ENCODE assay signal across 13 mouse cellular contexts in the genomic region with DNA sequence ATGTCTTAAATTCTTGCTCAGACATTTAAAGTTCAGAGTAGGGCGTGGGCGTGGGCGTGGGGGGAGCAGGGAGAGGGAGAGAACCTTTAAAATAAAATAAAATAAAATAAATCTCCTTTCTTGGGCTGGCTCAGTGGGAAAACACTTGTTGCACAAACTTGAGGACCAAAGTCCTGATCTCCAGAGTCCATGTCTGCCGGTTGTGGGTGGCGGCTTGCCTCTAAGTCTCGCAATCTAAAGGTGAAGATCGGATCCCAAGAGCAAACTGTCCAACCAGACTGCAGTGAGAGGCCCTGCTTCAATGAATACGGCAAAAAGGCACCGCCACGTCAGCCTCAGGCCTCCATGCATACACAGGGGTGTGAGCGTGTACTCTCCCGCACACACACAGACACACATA. TPM values are rescaled to one million over a fixed set of nuclear protein-coding genes. Genes with fewer than 3 reads are reported as not detected.
DNase-seq lines count a peak whose midpoint lies in the region; ATAC-seq and TF ChIP-seq lines count a peak whose summit lies in the region.
"Had no signal": no experiment of that assay in that cellular context is flagged by ENCODE, and none has a peak within 500 bp of the region (broad histone marks: within the 10 kb centered on the region; RNA-seq: fewer than 3 reads in every experiment).

No protein-coding gene starts in this region.

- peak overlapping the region; percentile 1; the same call in 1 of the 2 replicates for H3K27ac ChIP-seq in heart, embryonic 15.5 days
- peak overlapping the region; percentile 67 for H3K27ac ChIP-seq in lung, embryonic 16.5 days (ENCODE audit: low read length)
- 0 out of 2 replicates have a peak overlapping the region, but pooled peaks have one; percentile 6 for H3K27ac ChIP-seq in stomach, embryonic 15.5 days
- H3K27ac ChIP-seq: midbrain, embryonic 12.5 days had no signal

- no peak overlapping the region for H3K4me3 ChIP-seq in heart, embryonic 15.5 days
- no peak overlapping the region for H3K4me3 ChIP-seq in lung, embryonic 16.5 days (ENCODE audit: low read length)
- H3K4me3 ChIP-seq in lung, adult 2 months (replicated peaks; ENCODE audit: extremely low read depth, low read depth, low read length) = no peak overlapping the region
- no peak overlapping the region for H3K4me3 ChIP-seq in stomach, embryonic 15.5 days (replicated peaks)
- H3K4me3 ChIP-seq: erythroblast, embryonic 14.5 days; midbrain, embryonic 12.5 days had no signal

- H3K27me3 ChIP-seq in heart, embryonic 15.5 days = no peaks in the 10 kb centered on the region
- no peaks in the 10 kb centered on the region for H3K27me3 ChIP-seq in lung, embryonic 16.5 days (ENCODE audit: control insufficient read depth, insufficient read depth, low read depth, low read length)
- no peaks in the 10 kb centered on the region for H3K27me3 ChIP-seq in stomach, embryonic 15.5 days (replicated peaks)
- H3K27me3 ChIP-seq: midbrain, embryonic 12.5 days had no signal

- H3K4me1 ChIP-seq in heart, embryonic 15.5 days (replicated peaks) = peaks cover 57% of the 10 kb centered on the region
- H3K4me1 ChIP-seq in lung, embryonic 16.5 days (replicated peaks; ENCODE audit: control insufficient read depth, insufficient read depth, low read length) = peaks cover 23% of the 10 kb centered on the region
- H3K4me1 ChIP-seq in lung, adult 2 months (ENCODE audit: control insufficient read depth, insufficient read depth, low read length) = peaks cover 27% of the 10 kb centered on the region
- peaks cover 9% of the 10 kb centered on the region; the same call in 1 of the 2 replicates for H3K4me1 ChIP-seq in stomach, embryonic 15.5 days

- ATAC-seq in heart, embryonic 15.5 days (replicated peaks; ENCODE audit: insufficient number of reproducible peaks, insufficient read depth, low FRiP score, low read depth) = no peak
- ATAC-seq in lung, embryonic 16.5 days (ENCODE audit: low read depth) = no peak
- ATAC-seq in stomach, embryonic 15.5 days (ENCODE audit: insufficient read depth, low FRiP score, low read depth) = no peak

- no peak for TF ChIP-seq POLR2A in lung, adult 2 months (IDR thresholded peaks at IDR 0.05; ENCODE audit: borderline replicate concordance, extremely low read depth, low read depth, low read length)

- H3K4me2 ChIP-seq in heart, embryonic 15.5 days = no peak overlapping the region
- H3K4me2 ChIP-seq in lung, embryonic 16.5 days (ENCODE audit: low read depth, low read length) = no peak overlapping the region
- no peak overlapping the region for H3K4me2 ChIP-seq in stomach, embryonic 15.5 days
- H3K4me2 ChIP-seq: midbrain, embryonic 12.5 days had no signal

- DNase-seq in heart, adult 18-20 months = no peak
- DNase-seq in lung, adult 2 months = no peak
- DNase-seq in kidney, postnatal 10 days = peak; percentile 42
- no peak for DNase-seq in embryo, embryonic 9.5 days (ENCODE audit: extremely low spot score)
- DNase-seq in cerebellum, postnatal 4 days (ENCODE audit: low spot score in 2 of 2) = no peak
- DNase-seq: heart, postnatal 36 days; layer of hippocampus, postnatal 36 days; thymus, adult 2 months had no signal

- H3K36me3 ChIP-seq in heart, embryonic 15.5 days = no peaks in the 10 kb centered on the region
- peaks cover 7% of the 10 kb centered on the region for H3K36me3 ChIP-seq in lung, embryonic 16.5 days (ENCODE audit: control insufficient read depth, insufficient read depth, low read length)
- H3K36me3 ChIP-seq in stomach, embryonic 15.5 days = no peaks in the 10 kb centered on the region
- H3K36me3 ChIP-seq: midbrain, embryonic 12.5 days had no signal

- H3K9ac ChIP-seq in heart, embryonic 15.5 days = no peak overlapping the region
- H3K9ac ChIP-seq in lung, embryonic 16.5 days (ENCODE audit: low read length) = no peak overlapping the region
- H3K9ac ChIP-seq in stomach, embryonic 15.5 days = no peak overlapping the region
- H3K9ac ChIP-seq: midbrain, embryonic 12.5 days had no signal

- 83% methylated on average over 12 of the region's 12 CpGs for WGBS in heart, embryonic 15.5 days
- WGBS in lung, embryonic 16.5 days = 53% methylated on average over 12 of the region's 12 CpGs
- whole genome bisulfite sequencing in lung, adult 2 months = 70% methylated on average over 12 of the region's 12 CpGs
- 74% methylated on average over 12 of the region's 12 CpGs for WGBS in stomach, embryonic 15.5 days

- TF ChIP-seq CTCF in lung, adult 2 months (IDR thresholded peaks at IDR 0.05; ENCODE audit: insufficient read depth, low read length) = no peak

- H3K9me3 ChIP-seq in heart, embryonic 15.5 days (replicated peaks) = no peaks in the 10 kb centered on the region
- H3K9me3 ChIP-seq in lung, embryonic 16.5 days (ENCODE audit: control insufficient read depth, low read length) = no peaks in the 10 kb centered on the region
- no peaks in the 10 kb centered on the region for H3K9me3 ChIP-seq in stomach, embryonic 15.5 days
- H3K9me3 ChIP-seq: midbrain, embryonic 12.5 days had no signal

RNA-seq across cellular contexts. Expression of a gene that starts 13.6 kb away (rescaled TPM):
- 7.1 and 8.9 TPM in 2 replicates for polyA plus RNA-seq in heart, embryonic 15.5 days (2015; fragmentation: Nextera tagmentation; extraction: Ambion mirVana)
- total RNA-seq in heart, adult 18-20 months (2021) = 10 to 100 TPM; 10.6 to 12.8 TPM
- 23.3 and 26.7 TPM in 2 replicates for polyA plus RNA-seq in lung, embryonic 16.5 days (2015; fragmentation: Nextera tagmentation; extraction: Ambion mirVana)
- polyA plus RNA-seq in lung, adult 2 months (2012; rRNA removed) = 70.4 and 83.4 TPM in 2 replicates
- 16.7 and 17.4 TPM in 2 replicates for polyA plus RNA-seq in stomach, embryonic 15.5 days (2015; fragmentation: Nextera tagmentation; extraction: Ambion mirVana)

Comparison
In these comparisons a context has a peak if more than half of its experiments do, and no peak if none do; other contexts are left out.
1. H3K27ac ChIP-seq: peak in every context shown above with its lines; median percentile 67 in lung, embryonic 16.5 days; 6 in stomach, embryonic 15.5 days; 1 in heart, embryonic 15.5 days.